Mouse (Mus musculus): ENCODE data around the gene Map3k5.

DNA sequence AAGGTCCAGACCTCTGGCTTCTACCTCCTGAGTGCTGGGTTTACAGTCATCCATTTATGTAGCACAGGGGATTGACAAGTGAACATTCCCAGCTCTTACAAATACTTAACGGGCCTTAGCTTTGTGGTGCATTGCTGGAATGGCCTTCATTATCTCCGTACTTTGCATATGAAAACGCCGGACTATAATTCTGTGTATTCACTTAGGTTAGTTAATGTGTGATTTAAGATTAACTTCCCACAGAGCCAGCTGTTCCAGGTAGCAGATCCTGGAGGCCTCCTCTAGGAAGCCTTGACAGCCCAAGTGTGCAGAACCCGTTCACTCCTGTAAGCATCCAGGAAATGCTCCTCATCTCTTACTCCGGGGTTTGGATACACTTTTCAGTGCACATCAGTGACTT, 4.5 kb downstream of the Map3k5 start:
- TF ChIP-seq MAX (IDR thresholded peaks at IDR 0.05; ENCODE audit: low read depth) (no peak), POLR2AphosphoS2 (IDR thresholded peaks at IDR 0.05; ENCODE audit: insufficient read length, low read depth) (no peak), USF1 (IDR thresholded peaks at IDR 0.05; ENCODE audit: low read depth) (no peak), SRF (IDR thresholded peaks at IDR 0.05; ENCODE audit: control insufficient read depth, insufficient read length, low read depth) (no peak), POLR2A (IDR thresholded peaks at IDR 0.05; ENCODE audit: insufficient read length, low read depth) (no peak), MYOD1 (IDR thresholded peaks at IDR 0.05; ENCODE audit: control insufficient read depth in 1 of 3, insufficient read length in 2 of 3, low read depth in 2 of 3) (no peak), E2F4 (IDR thresholded peaks at IDR 0.05; ENCODE audit: insufficient read depth) (no peak), REST (IDR thresholded peaks at IDR 0.05; ENCODE audit: insufficient read depth, insufficient read length) (no peak), TCF12 (IDR thresholded peaks at IDR 0.05; ENCODE audit: insufficient read depth, poor library complexity, severe bottlenecking) (no peak), CEBPB (IDR thresholded peaks at IDR 0.05; ENCODE audit: insufficient read depth, poor library complexity, severe bottlenecking) (no peak), MYOG (IDR thresholded peaks at IDR 0.05; ENCODE audit: control insufficient read depth in 1 of 3, insufficient read depth in 1 of 3, insufficient read length in 2 of 3, low read depth in 2 of 3) (no peak)
